In the genomic region with DNA sequence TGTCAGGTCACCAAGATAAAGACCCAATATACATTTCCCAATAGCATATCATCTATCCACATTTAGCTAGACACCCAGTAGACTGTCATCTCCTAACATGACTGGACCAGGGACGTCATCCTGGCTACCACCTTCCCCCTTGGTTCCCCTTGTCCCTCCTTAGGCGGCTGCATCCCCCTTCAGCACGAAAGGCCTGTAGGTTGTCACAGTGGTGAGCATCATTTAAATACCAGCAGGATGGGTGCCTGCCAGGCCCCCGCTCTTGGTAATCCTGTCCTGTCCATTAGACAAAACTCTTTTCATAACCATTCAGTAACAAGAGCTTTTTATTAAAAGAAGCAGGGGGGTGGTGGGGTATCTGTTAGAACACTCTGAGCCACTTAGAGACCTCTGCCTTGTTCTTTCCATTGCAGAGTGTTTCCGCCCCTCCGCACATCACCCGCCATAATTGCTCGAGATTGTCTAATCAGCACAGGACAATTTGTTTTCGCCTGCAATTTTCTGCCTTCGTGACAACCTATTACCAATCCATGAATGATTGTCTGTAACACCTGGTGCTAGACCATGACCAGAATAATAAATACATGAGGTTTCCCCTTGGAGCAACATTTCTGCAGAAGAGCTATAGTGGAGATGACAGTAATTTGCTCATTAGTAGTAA, we compare ENCODE assay signal across 10 mouse cellular contexts. TPM values are rescaled to one million over a fixed set of nuclear protein-coding genes. Genes with fewer than 3 reads are reported as not detected.
DNase-seq lines count a peak whose midpoint lies in the region; ATAC-seq and TF ChIP-seq lines count a peak whose summit lies in the region.
"Had no signal": no experiment of that assay in that cellular context is flagged by ENCODE, and none has a peak within 500 bp of the region (broad histone marks: within the 10 kb centered on the region; RNA-seq: fewer than 3 reads in every experiment).

No protein-coding gene starts in this region.

- no peaks in the 10 kb centered on the region for H3K36me3 ChIP-seq in hindbrain, embryonic 12.5 days
- no peaks in the 10 kb centered on the region for H3K36me3 ChIP-seq in midbrain, embryonic 16.5 days (ENCODE audit: control insufficient read depth, insufficient read depth, low read length)

- peak; percentile 43 for DNase-seq in layer of hippocampus, adult 11-12 months (ENCODE audit: low spot score)
- no peak for DNase-seq in layer of hippocampus, adult 9-10 months (ENCODE audit: low spot score)
- no peak for DNase-seq in kidney, postnatal 25 days
- DNase-seq in adrenal gland, adult 18-20 months (ENCODE audit: low spot score in 2 of 2) = no peak
- no peak for DNase-seq in cerebellum, postnatal 36 days
- DNase-seq: heart, postnatal 4 days had no signal

- 41% methylated on average over 10 of the region's 10 CpGs for WGBS in hindbrain, embryonic 12.5 days
- 17% methylated on average over 10 of the region's 10 CpGs for WGBS in midbrain, embryonic 16.5 days

- H3K4me3 ChIP-seq in cortical plate, adult 2 months (ENCODE audit: insufficient read depth, low read length) = no peak overlapping the region
- H3K4me3 ChIP-seq in hindbrain, embryonic 12.5 days = no peak overlapping the region
- no peak overlapping the region for H3K4me3 ChIP-seq in midbrain, embryonic 16.5 days (ENCODE audit: low read depth, low read length)

- no peaks in the 10 kb centered on the region for H3K27me3 ChIP-seq in hindbrain, embryonic 12.5 days
- H3K27me3 ChIP-seq in midbrain, embryonic 16.5 days (ENCODE audit: control insufficient read depth, insufficient read depth, low read depth, low read length) = no peaks in the 10 kb centered on the region

- no peak overlapping the region for H3K4me2 ChIP-seq in hindbrain, embryonic 12.5 days (replicated peaks)
- no peak overlapping the region; the same call in 1 of the 2 replicates for H3K4me2 ChIP-seq in midbrain, embryonic 16.5 days (ENCODE audit: low read length)

- H3K27ac ChIP-seq in cortical plate, adult 2 months (ENCODE audit: insufficient read depth, low read length) = peak overlapping the region; percentile 54; the same call in 1 of the 2 replicates
- peak overlapping the region; percentile 74 for H3K27ac ChIP-seq in hindbrain, embryonic 12.5 days
- peak overlapping the region; percentile 17 for H3K27ac ChIP-seq in midbrain, embryonic 16.5 days (ENCODE audit: low read length)
- H3K27ac ChIP-seq: kidney, postnatal 0 days had no signal

- no peak overlapping the region for H3K9ac ChIP-seq in hindbrain, embryonic 12.5 days
- H3K9ac ChIP-seq in midbrain, embryonic 16.5 days (ENCODE audit: low read depth, low read length) = no peak overlapping the region

- H3K4me1 ChIP-seq in cortical plate, adult 2 months (ENCODE audit: control insufficient read depth, insufficient read depth, low read length) = peaks cover 2% of the 10 kb centered on the region
- peaks cover 32% of the 10 kb centered on the region for H3K4me1 ChIP-seq in hindbrain, embryonic 12.5 days
- peaks cover 10% of the 10 kb centered on the region for H3K4me1 ChIP-seq in midbrain, embryonic 16.5 days (ENCODE audit: control insufficient read depth, insufficient read depth, low read length)

- peak; percentile 90 for ATAC-seq in hindbrain, embryonic 12.5 days (ENCODE audit: low FRiP score)
- ATAC-seq in midbrain, embryonic 16.5 days = peak; percentile 71

- H3K9me3 ChIP-seq in hindbrain, embryonic 12.5 days (replicated peaks) = no peaks in the 10 kb centered on the region
- H3K9me3 ChIP-seq in midbrain, embryonic 16.5 days (replicated peaks; ENCODE audit: control insufficient read depth, low read length, poor library complexity, severe bottlenecking) = no peaks in the 10 kb centered on the region; the same call in 1 of the 2 replicates

- TF ChIP-seq CTCF in cortical plate, adult 2 months (IDR thresholded peaks at IDR 0.05; ENCODE audit: extremely low read depth, insufficient read depth, low read length) = no peak

- no peak for TF ChIP-seq POLR2A in cortical plate, adult 2 months (IDR thresholded peaks at IDR 0.05; ENCODE audit: extremely low read depth, insufficient read depth, low read length)

RNA-seq across cellular contexts. Expression of a gene that starts 30.2 kb away (rescaled TPM):
- polyA plus RNA-seq in cortical plate, adult 2 months (2012; rRNA removed) = 78.3 and 84.6 TPM in 2 replicates
- polyA plus RNA-seq in hindbrain, embryonic 12.5 days (2016; fragmentation: Nextera tagmentation; extraction: Ambion mirVana) = 74.7 and 76.9 TPM in 2 replicates
- polyA plus RNA-seq in midbrain, embryonic 16.5 days (2015; fragmentation: Nextera tagmentation; extraction: Ambion mirVana) = 79.4 and 86.0 TPM in 2 replicates
- total RNA-seq in adrenal gland, adult 18-20 months (2021) = 10 to 100 TPM; 29.5 to 42.4 TPM

RNA-seq across cellular contexts. Expression of a gene that starts 40.0 kb away (rescaled TPM):
- 72.1 and 79.9 TPM in 2 replicates for polyA plus RNA-seq in cortical plate, adult 2 months (2012; rRNA removed)
- 60.8 and 60.9 TPM in 2 replicates for polyA plus RNA-seq in hindbrain, embryonic 12.5 days (2016; fragmentation: Nextera tagmentation; extraction: Ambion mirVana)
- 41.5 and 45.2 TPM in 2 replicates for polyA plus RNA-seq in midbrain, embryonic 16.5 days (2015; fragmentation: Nextera tagmentation; extraction: Ambion mirVana)
- 10 to 100 TPM; 57.2 to 70.4 TPM for total RNA-seq in adrenal gland, adult 18-20 months (2021)

Comparison
In these comparisons a context has a peak if more than half of its experiments do, and no peak if none do; other contexts are left out.
1. H3K27ac ChIP-seq: peak in every context shown above with its lines; median percentile 74 in hindbrain, embryonic 12.5 days; 54 in cortical plate, adult 2 months; 17 in midbrain, embryonic 16.5 days.